8 mouse cellular contexts compared by ENCODE assay signal in genomic region chr19:6925307-6925573, GRCm38 (mm10). TPM values are rescaled to one million over a fixed set of nuclear protein-coding genes. Genes with fewer than 3 reads are reported as not detected.
DNase-seq lines count a peak whose midpoint lies in the region; ATAC-seq lines count a peak whose summit lies in the region.

Gene Catsperz (minus strand): TSS chr19:6925380.

- peak within 1 kb of the TSS; percentile 72 for H3K27ac ChIP-seq in embryonic facial prominence, embryonic 15.5 days (replicated peaks)

- peak within 1 kb of the TSS; percentile 51 for H3K4me2 ChIP-seq in embryonic facial prominence, embryonic 15.5 days (replicated peaks)

- H3K4me1 ChIP-seq in embryonic facial prominence, embryonic 15.5 days = peaks cover 39% of the 10 kb centered on the region

- DNase-seq in layer of hippocampus, postnatal 14 days (ENCODE audit: low spot score in 2 of 2) = no peak
- no peak for DNase-seq in layer of hippocampus, adult 18-20 months (ENCODE audit: low spot score in 2 of 2)
- DNase-seq in kidney, postnatal 4 days = peak; percentile 49 to 75
- peak; percentile 35 for DNase-seq in naive thymus-derived CD4-positive, alpha-beta T cell, adult 2 months (ENCODE audit: low read depth)
- no peak for DNase-seq in adrenal gland, postnatal 10 days
- DNase-seq in urinary bladder, postnatal 36 days (ENCODE audit: low spot score in 2 of 2) = no peak
- DNase-seq in embryo, embryonic 9.5 days (ENCODE audit: extremely low spot score) = no peak

- WGBS in embryonic facial prominence, embryonic 15.5 days = 3% methylated on average over 9 of the region's 9 CpGs

- no peak within 1 kb of the TSS for H3K9ac ChIP-seq in embryonic facial prominence, embryonic 15.5 days

- peak within 1 kb of the TSS; percentile 33 for H3K4me3 ChIP-seq in embryonic facial prominence, embryonic 15.5 days (replicated peaks)

- H3K9me3 ChIP-seq in embryonic facial prominence, embryonic 15.5 days (replicated peaks) = no peaks in the 10 kb centered on the region

- ATAC-seq in embryonic facial prominence, embryonic 15.5 days (ENCODE audit: insufficient number of reproducible peaks, low FRiP score, low TSS enrichment, low read depth) = no peak

- no peaks in the 10 kb centered on the region for H3K36me3 ChIP-seq in embryonic facial prominence, embryonic 15.5 days

- H3K27me3 ChIP-seq in embryonic facial prominence, embryonic 15.5 days = peaks cover 69% of the 10 kb centered on the region

RNA-seq across cellular contexts. Expression of gene Catsperz, which starts in this region (rescaled TPM):
- 10 to 100 TPM; 13.3 to 14.4 TPM for total RNA-seq in layer of hippocampus, postnatal 14 days (2021)
- total RNA-seq in layer of hippocampus, adult 18-20 months (2021) = 10 to 100 TPM in 1 of 2 experiments, 1 to 10 TPM in 1; 8.2 to 12.6 TPM
- 4.0 and 5.1 TPM in 2 replicates for polyA plus RNA-seq in embryonic facial prominence, embryonic 15.5 days (2015; fragmentation: Nextera tagmentation; extraction: Ambion mirVana)
- total RNA-seq in adrenal gland, postnatal 10 days (2021) = 1 to 10 TPM; 1.2 to 1.7 TPM

Comparison
In these comparisons a context has a peak if more than half of its experiments do, and no peak if none do; other contexts are left out.
1. DNase-seq: peak in kidney, postnatal 4 days (2 of 2) and naive thymus-derived CD4-positive, alpha-beta T cell, adult 2 months (single experiment); none in layer of hippocampus, postnatal 14 days (0 of 2), layer of hippocampus, adult 18-20 months (0 of 2), adrenal gland, postnatal 10 days (single experiment), urinary bladder, postnatal 36 days (0 of 2) and embryo, embryonic 9.5 days (single experiment).